Mouse (Mus musculus) lung, embryonic 15.5 days (tissue): ENCODE measurements around the gene Sulf2. TPM values are rescaled to one million over a fixed set of nuclear protein-coding genes. Genes with fewer than 3 reads are reported as not detected.

ENCODE experiments used
- polyA plus RNA-seq: library from polyadenylated mRNA; unstranded; fragments of >200 nt; fragmentation: Nextera tagmentation; extraction: Ambion mirVana; gene quantifications from 2 replicates; pipeline ENCODE4 v1.2.1, GENCODE M21; 2015

Gene Sulf2
- polyA plus RNA-seq, 1 experiment from 2014 or later, result 40.2 TPM

Other genes with a start within 250 kb of the Sulf2 start
- 11.1 and 13.7 TPM in 2 replicates for gene Ncoa3, start 163.0 kb downstream of the Sulf2 start, polyA plus RNA-seq